Mouse (Mus musculus): ENCODE measurements around the gene Ptpn5. TPM values are rescaled to one million over a fixed set of nuclear protein-coding genes. Genes with fewer than 3 reads are reported as not detected.

Gene Ptpn5
- polyA plus RNA-seq, 1 experiment from 2014 or later, result 53.4 TPM

- Histone ChIP-seq H3K9me3 (replicated peaks; ENCODE audit: control insufficient read depth, low read length) (no peaks in the 10 kb centered on the region), H3K27ac (ENCODE audit: low read depth, low read length) (no peak overlapping the region)
- DNase-seq (ENCODE audit: low spot score), result peak; percentile 36
These were observed 2.2 kb downstream of the Ptpn5 start for GRCm38 (mm10) chr7:47131258-47131657.

GRCm38 (mm10) chr7:47122026-47122425, 11.5 kb downstream of the Ptpn5 start:
- Histone ChIP-seq H3K9ac (ENCODE audit: low read length) (no peak overlapping the region), H3K4me2 (ENCODE audit: low read length) (no peak overlapping the region), H3K36me3 (ENCODE audit: control insufficient read depth, insufficient read depth, low read length) (0 out of 2 replicates have a peak, but pooled peaks cover 3% of the 10 kb centered on the region), H3K27ac (ENCODE audit: low read depth, low read length) (no peak overlapping the region), H3K9me3 (replicated peaks; ENCODE audit: control insufficient read depth, low read length) (no peaks in the 10 kb centered on the region), H3K4me3 (ENCODE audit: low read depth, low read length) (no peak overlapping the region), H3K27me3 (replicated peaks; ENCODE audit: control insufficient read depth, insufficient read depth, low read length) (no peaks in the 10 kb centered on the region), H3K4me1 (ENCODE audit: control insufficient read depth, insufficient read depth, low read length) (no peaks in the 10 kb centered on the region)
- ATAC-seq (no peak), DNase-seq (ENCODE audit: low spot score) (no peak)
- WGBS, result 90% methylated on average over 3 of the region's 3 CpGs

More at GRCm38 (mm10) chr7:47131258-47131657, 2.2 kb downstream of the Ptpn5 start:
- no peaks in the 10 kb centered on the region for H3K4me1 ChIP-seq (ENCODE audit: control insufficient read depth, insufficient read depth, low read length)
- H3K36me3 ChIP-seq (ENCODE audit: control insufficient read depth, insufficient read depth, low read length), result no peaks in the 10 kb centered on the region
- WGBS, result 38% methylated on average over 8 of the region's 8 CpGs
- peak overlapping the region; percentile 71 for H3K4me3 ChIP-seq (ENCODE audit: low read depth, low read length)
- no peak for ATAC-seq
- peak overlapping the region; percentile 88; the same call in 1 of the 2 replicates for H3K9ac ChIP-seq (ENCODE audit: low read length)
- H3K4me2 ChIP-seq (ENCODE audit: low read length), result peak overlapping the region; percentile 78
- peaks cover 19% of the 10 kb centered on the region; the same call in 1 of the 2 replicates for H3K27me3 ChIP-seq (replicated peaks; ENCODE audit: control insufficient read depth, insufficient read depth, low read length)

- no peaks in the 10 kb centered on the region for H3K9me3 ChIP-seq (replicated peaks; ENCODE audit: control insufficient read depth, low read length)
- DNase-seq (ENCODE audit: low spot score) (no peak), ATAC-seq (no peak)
- H3K27me3 ChIP-seq (replicated peaks; ENCODE audit: control insufficient read depth, insufficient read depth, low read length), result no peaks in the 10 kb centered on the region
- 90% methylated on average over 6 of the region's 6 CpGs for WGBS
- no peak overlapping the region for H3K4me3 ChIP-seq (ENCODE audit: low read depth, low read length)
- 0 out of 2 replicates have a peak, but pooled peaks cover 3% of the 10 kb centered on the region for H3K36me3 ChIP-seq (ENCODE audit: control insufficient read depth, insufficient read depth, low read length)
- H3K4me2 ChIP-seq (ENCODE audit: low read length), result no peak overlapping the region
- H3K27ac ChIP-seq (ENCODE audit: low read depth, low read length), result no peak overlapping the region
- no peak overlapping the region for H3K9ac ChIP-seq (ENCODE audit: low read length)
- no peaks in the 10 kb centered on the region for H3K4me1 ChIP-seq (ENCODE audit: control insufficient read depth, insufficient read depth, low read length)
These were observed 16.8 kb downstream of the Ptpn5 start for GRCm38 (mm10) chr7:47116666-47117065.

- no peak overlapping the region for H3K4me2 ChIP-seq (ENCODE audit: low read length)
- no peaks in the 10 kb centered on the region for H3K27me3 ChIP-seq (replicated peaks; ENCODE audit: control insufficient read depth, insufficient read depth, low read length)
- H3K4me1 ChIP-seq (ENCODE audit: control insufficient read depth, insufficient read depth, low read length), result no peaks in the 10 kb centered on the region
- H3K9ac ChIP-seq (ENCODE audit: low read length), result no peak overlapping the region
- 89% methylated on average over 2 of the region's 2 CpGs for WGBS
- H3K4me3 ChIP-seq (ENCODE audit: low read depth, low read length), result no peak overlapping the region
- no peak for DNase-seq (ENCODE audit: low spot score)
- no peak for ATAC-seq
- no peak overlapping the region for H3K27ac ChIP-seq (ENCODE audit: low read depth, low read length)
- H3K9me3 ChIP-seq (replicated peaks; ENCODE audit: control insufficient read depth, low read length), result no peaks in the 10 kb centered on the region
- 0 out of 2 replicates have a peak, but pooled peaks cover 2% of the 10 kb centered on the region for H3K36me3 ChIP-seq (ENCODE audit: control insufficient read depth, insufficient read depth, low read length)
These were observed 18.0 kb downstream of the Ptpn5 start for GRCm38 (mm10) chr7:47115491-47115890.

- Histone ChIP-seq H3K4me3 (ENCODE audit: low read depth, low read length) (no peak overlapping the region), H3K9me3 (replicated peaks; ENCODE audit: control insufficient read depth, low read length) (no peaks in the 10 kb centered on the region), H3K4me1 (ENCODE audit: control insufficient read depth, insufficient read depth, low read length) (no peaks in the 10 kb centered on the region), H3K9ac (ENCODE audit: low read length) (no peak overlapping the region), H3K36me3 (ENCODE audit: control insufficient read depth, insufficient read depth, low read length) (0 out of 2 replicates have a peak, but pooled peaks cover 2% of the 10 kb centered on the region), H3K4me2 (ENCODE audit: low read length) (no peak overlapping the region), H3K27me3 (replicated peaks; ENCODE audit: control insufficient read depth, insufficient read depth, low read length) (no peaks in the 10 kb centered on the region), H3K27ac (ENCODE audit: low read depth, low read length) (no peak overlapping the region)
- 88% methylated on average over 7 of the region's 7 CpGs for WGBS
- ATAC-seq, result no peak
- DNase-seq (ENCODE audit: low spot score), result no peak
These were observed 20.1 kb downstream of the Ptpn5 start for GRCm38 (mm10) chr7:47113383-47113782.

- no peak overlapping the region for H3K9ac ChIP-seq (ENCODE audit: low read length)
- ATAC-seq (no peak), DNase-seq (ENCODE audit: low spot score) (no peak)
- no peaks in the 10 kb centered on the region for H3K4me1 ChIP-seq (ENCODE audit: control insufficient read depth, insufficient read depth, low read length)
- H3K4me2 ChIP-seq (ENCODE audit: low read length), result no peak overlapping the region
- no peaks in the 10 kb centered on the region for H3K9me3 ChIP-seq (replicated peaks; ENCODE audit: control insufficient read depth, low read length)
- H3K27me3 ChIP-seq (replicated peaks; ENCODE audit: control insufficient read depth, insufficient read depth, low read length), result no peaks in the 10 kb centered on the region
- H3K27ac ChIP-seq (ENCODE audit: low read depth, low read length), result no peak overlapping the region
- 0 out of 2 replicates have a peak, but pooled peaks cover 2% of the 10 kb centered on the region for H3K36me3 ChIP-seq (ENCODE audit: control insufficient read depth, insufficient read depth, low read length)
- H3K4me3 ChIP-seq (ENCODE audit: low read depth, low read length), result no peak overlapping the region
- WGBS, result 90% methylated on average over 5 of the region's 5 CpGs
These were observed 21.4 kb downstream of the Ptpn5 start for GRCm38 (mm10) chr7:47112036-47112435.

GRCm38 (mm10) chr7:47111121-47111520, 22.4 kb downstream of the Ptpn5 start:
- H3K4me3 ChIP-seq (ENCODE audit: low read depth, low read length), result no peak overlapping the region
- H3K9me3 ChIP-seq (replicated peaks; ENCODE audit: control insufficient read depth, low read length), result no peaks in the 10 kb centered on the region
- ATAC-seq (no peak), DNase-seq (ENCODE audit: low spot score) (no peak)
- no peaks in the 10 kb centered on the region for H3K27me3 ChIP-seq (replicated peaks; ENCODE audit: control insufficient read depth, insufficient read depth, low read length)
- 0 out of 2 replicates have a peak, but pooled peaks cover 2% of the 10 kb centered on the region for H3K36me3 ChIP-seq (ENCODE audit: control insufficient read depth, insufficient read depth, low read length)
- no peak overlapping the region for H3K27ac ChIP-seq (ENCODE audit: low read depth, low read length)
- WGBS, result 81% methylated on average over 3 of the region's 3 CpGs
- no peaks in the 10 kb centered on the region for H3K4me1 ChIP-seq (ENCODE audit: control insufficient read depth, insufficient read depth, low read length)
- no peak overlapping the region for H3K9ac ChIP-seq (ENCODE audit: low read length)
- no peak overlapping the region for H3K4me2 ChIP-seq (ENCODE audit: low read length)

- Histone ChIP-seq H3K4me3 (ENCODE audit: low read depth, low read length) (no peak overlapping the region), H3K4me1 (ENCODE audit: control insufficient read depth, insufficient read depth, low read length) (no peaks in the 10 kb centered on the region), H3K4me2 (ENCODE audit: low read length) (no peak overlapping the region), H3K9me3 (replicated peaks; ENCODE audit: control insufficient read depth, low read length) (no peaks in the 10 kb centered on the region), H3K27ac (ENCODE audit: low read depth, low read length) (no peak overlapping the region), H3K27me3 (replicated peaks; ENCODE audit: control insufficient read depth, insufficient read depth, low read length) (no peaks in the 10 kb centered on the region), H3K9ac (ENCODE audit: low read length) (no peak overlapping the region), H3K36me3 (ENCODE audit: control insufficient read depth, insufficient read depth, low read length) (0 out of 2 replicates have a peak, but pooled peaks cover 2% of the 10 kb centered on the region)
- WGBS, result 71% methylated on average over 7 of the region's 7 CpGs
- ATAC-seq, result no peak
- DNase-seq (ENCODE audit: low spot score), result no peak
These were observed 23.0 kb downstream of the Ptpn5 start for GRCm38 (mm10) chr7:47110511-47110910.

- H3K4me1 ChIP-seq (ENCODE audit: control insufficient read depth, insufficient read depth, low read length), result no peaks in the 10 kb centered on the region
- no peak overlapping the region for H3K27ac ChIP-seq (ENCODE audit: low read depth, low read length)
- H3K9ac ChIP-seq (ENCODE audit: low read length), result no peak overlapping the region
- H3K4me2 ChIP-seq (ENCODE audit: low read length), result no peak overlapping the region
- no peak overlapping the region for H3K4me3 ChIP-seq (ENCODE audit: low read depth, low read length)
- H3K27me3 ChIP-seq (replicated peaks; ENCODE audit: control insufficient read depth, insufficient read depth, low read length), result no peaks in the 10 kb centered on the region
- WGBS, result 89% methylated on average over 13 of the region's 13 CpGs
- 0 out of 2 replicates have a peak, but pooled peaks cover 2% of the 10 kb centered on the region for H3K36me3 ChIP-seq (ENCODE audit: control insufficient read depth, insufficient read depth, low read length)
- DNase-seq (ENCODE audit: low spot score) (no peak), ATAC-seq (no peak)
- no peaks in the 10 kb centered on the region for H3K9me3 ChIP-seq (replicated peaks; ENCODE audit: control insufficient read depth, low read length)
These were observed 24.7 kb downstream of the Ptpn5 start for GRCm38 (mm10) chr7:47108779-47109189.

Data from forebrain, embryonic 14.5 days (tissue).